Mouse (Mus musculus) heart, adult 2 months (tissue): ENCODE measurements around the gene Gm9821.

Experiments used
- CTCF ChIP-seq: fragments of 200-600 bp; IDR thresholded peaks from 2 replicates; pipeline ENCODE4 v1.8.1; 2022; ENCODE audit warnings: antibody characterized with exemption, mild to moderate bottlenecking, moderate library complexity
- POLR2A ChIP-seq: fragments of 200-500 bp; IDR thresholded peaks from 2 replicates; pipeline ENCODE4 v1.6.1; 2011; ENCODE audit warnings: mild to moderate bottlenecking, low read depth, low read length, control low read depth; ENCODE audit not compliant: insufficient read depth

- TF ChIP-seq CTCF (no peak), POLR2A (no peak)
Measured at GRCm38 (mm10) chr2:91971231-91972097, 26.0 kb downstream of the Gm9821 start.
